Mouse (Mus musculus) lung, postnatal 36 days (tissue): ENCODE data around the gene Calhm4.
A peak's percentile ranks its signal among the peaks of the same experiment; 100 is the strongest.
"Not testable (repeated sequence)": the region's sequence is repeated elsewhere in the genome, so short reads cannot be mapped to it uniquely, and the experiment has no call there.

ENCODE experiments used
- DNase-seq: peaks from one replicate; pipeline ENCODE4 v3.0.0; 2022; ENCODE audit warnings: mixed read lengths

Calhm4 gene

DNA sequence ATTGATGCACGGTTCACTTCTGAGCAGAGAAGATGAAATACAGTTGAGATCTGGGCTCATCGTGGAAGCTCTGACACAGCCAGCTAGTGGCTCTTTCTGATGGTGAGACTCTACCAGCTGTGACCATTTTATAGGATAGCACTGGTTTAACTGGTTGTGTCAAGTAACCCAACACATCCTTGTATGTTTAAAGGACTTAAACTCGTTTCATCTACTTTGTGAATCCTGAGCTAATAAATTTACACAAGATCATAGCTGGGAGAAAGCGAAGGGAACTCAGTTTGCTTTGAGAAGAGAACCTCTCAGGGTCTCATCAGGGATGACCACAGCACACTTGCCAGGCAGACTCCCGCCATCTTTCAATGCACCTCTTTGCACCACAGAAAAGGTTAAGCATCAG, at the start of gene Calhm4:
TSS of gene Calhm4 (minus strand) at position 101 of the 400 bp plus-strand sequence.
- DNase-seq: no peak

DNA sequence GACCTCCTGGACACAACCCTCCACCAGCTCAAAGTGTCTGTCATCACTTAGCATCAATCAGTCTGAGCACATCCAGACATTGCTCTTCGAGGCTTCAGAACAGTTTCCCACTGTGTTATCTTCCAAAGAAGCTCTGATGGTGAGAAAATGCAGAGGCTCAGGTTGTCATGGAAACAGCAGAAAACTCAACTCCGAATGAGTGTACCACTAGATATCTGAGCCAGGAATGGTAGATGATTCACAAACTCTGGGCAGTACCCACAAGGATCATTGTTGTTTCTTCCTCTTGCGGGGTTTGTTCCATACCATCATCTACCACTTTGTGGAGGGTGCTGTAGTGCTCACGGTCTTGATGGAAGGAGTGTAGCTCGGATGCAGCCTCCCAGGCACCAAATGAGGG, 47.8 kb upstream of the Calhm4 start:
- DNase-seq: no peak

DNA sequence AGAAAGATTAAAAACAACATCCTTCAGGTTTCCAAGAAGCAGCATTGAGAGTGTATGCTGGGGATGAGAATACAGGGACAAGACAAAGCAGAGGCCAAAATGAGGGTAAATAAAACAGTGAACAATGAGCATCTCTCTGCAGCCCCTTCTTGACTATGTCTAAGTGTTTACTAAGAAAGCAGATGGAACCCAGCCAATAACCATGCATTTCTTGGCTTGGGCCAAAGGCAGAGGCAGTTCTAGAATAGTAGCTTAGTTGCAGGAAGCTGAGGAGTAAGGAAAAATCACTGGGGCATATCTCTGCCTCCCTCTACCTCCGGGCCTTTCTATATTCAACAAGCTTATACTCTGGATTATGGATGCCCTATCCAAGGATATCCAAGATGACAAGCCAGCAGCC, 46.4 kb upstream of the Calhm4 start:
- no peak for DNase-seq

DNA sequence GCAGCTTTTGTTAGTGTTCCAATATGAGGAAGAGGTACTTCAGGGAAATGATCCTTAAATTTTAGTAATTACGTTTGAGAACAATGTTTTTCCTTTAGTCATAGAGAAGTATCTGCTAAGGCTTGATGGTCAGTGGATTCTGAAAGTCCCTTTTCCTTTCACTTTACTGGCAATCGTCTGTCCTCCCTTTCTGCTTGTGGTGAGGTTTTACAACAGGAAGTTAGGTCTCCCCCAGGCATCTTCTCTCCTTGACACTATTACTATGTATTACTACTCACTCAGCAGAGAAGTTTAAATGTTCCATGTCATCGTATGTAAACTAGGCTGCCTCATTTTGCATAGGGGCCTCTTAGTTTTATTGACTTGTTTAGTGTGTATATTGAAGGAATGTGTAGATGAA, 45.4 kb upstream of the Calhm4 start:
- DNase-seq: no peak

DNA sequence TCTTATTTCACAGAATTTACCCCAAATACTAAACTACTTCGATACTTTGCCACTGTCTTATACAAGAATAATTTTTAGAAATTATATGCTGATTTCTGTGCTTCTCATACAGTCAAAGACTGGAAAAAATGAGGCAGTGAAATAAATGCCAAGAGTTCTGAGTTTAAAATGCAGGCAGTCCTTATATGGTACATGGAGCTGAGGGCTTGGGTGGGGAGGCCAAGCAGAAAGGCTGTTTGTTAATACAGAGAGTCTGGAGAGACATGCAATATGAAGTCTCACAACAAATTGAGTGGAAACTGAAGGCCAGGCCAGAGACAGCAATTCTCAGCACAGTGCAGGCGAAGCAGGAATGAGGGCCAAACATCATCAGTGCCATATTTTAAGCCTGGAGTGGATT, 44.4 kb upstream of the Calhm4 start:
- DNase-seq: no peak

DNA sequence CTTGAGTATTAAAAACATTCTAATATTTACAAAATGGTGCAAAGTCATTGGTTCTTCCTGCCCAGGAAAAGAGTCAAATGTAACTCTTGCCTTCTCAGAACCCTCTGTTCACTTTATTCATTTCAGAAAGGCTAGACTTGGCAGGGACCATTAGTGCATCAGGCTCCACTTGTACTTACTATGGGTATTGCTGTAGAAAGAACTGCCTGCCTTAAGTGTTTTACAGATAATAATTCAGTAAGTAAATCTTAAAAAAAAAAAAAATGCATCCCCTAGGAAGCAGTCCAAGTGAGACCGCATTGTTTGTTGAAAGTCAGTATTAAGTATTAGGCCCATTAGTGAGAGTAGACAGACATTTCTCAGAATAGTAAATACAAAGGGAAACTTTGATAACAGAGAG, 42.4 kb upstream of the Calhm4 start:
- no peak for DNase-seq

GRCm38 (mm10) chr10:34074522-34075200, 30.6 kb upstream of the Calhm4 start:
- DNase-seq: no peak

DNA sequence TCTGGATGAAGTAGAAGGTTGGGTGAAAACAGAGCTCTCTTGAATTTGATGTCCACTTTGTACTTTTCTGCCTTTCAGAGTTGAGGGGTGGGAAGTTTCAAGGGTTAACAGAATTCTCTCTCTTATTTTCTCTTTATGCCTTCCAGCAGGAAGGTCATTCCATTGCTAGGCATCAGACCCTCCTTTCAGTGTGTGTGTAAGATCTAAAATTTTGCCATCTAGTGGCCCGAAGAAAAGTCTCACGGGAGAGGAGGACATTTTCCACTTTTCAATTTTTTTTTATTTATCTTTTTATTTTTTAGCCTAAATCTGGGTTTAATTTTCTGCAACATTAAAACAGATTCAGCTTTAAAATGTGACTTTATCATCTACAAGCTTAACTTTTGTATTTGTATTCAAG, 27.5 kb upstream of the Calhm4 start:
- no peak for DNase-seq

GRCm38 (mm10) chr10:34070999-34071492, 26.9 kb upstream of the Calhm4 start:
- no peak for DNase-seq

DNA sequence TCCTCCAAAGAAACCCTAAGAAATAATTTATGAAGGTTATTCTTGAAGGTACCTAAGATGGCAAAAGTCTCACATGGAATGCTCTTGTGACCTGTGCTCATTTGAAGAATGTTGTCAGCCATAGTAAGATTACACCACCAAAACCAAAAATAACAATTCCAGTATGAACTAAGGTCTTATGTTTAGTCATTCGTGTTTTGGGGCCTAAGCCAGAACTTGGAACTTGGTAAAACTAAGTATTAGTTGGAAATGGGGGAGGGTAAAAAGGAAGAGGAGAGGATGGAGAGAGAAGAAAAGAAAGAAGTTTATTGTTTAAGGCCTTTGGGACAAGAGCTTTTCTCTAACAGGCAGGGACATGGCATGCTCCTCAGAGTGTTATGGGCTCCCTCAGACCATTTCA, 25.5 kb upstream of the Calhm4 start:
- no peak for DNase-seq

GRCm38 (mm10) chr10:34066591-34066990, 22.5 kb upstream of the Calhm4 start:
- no peak for DNase-seq

DNA sequence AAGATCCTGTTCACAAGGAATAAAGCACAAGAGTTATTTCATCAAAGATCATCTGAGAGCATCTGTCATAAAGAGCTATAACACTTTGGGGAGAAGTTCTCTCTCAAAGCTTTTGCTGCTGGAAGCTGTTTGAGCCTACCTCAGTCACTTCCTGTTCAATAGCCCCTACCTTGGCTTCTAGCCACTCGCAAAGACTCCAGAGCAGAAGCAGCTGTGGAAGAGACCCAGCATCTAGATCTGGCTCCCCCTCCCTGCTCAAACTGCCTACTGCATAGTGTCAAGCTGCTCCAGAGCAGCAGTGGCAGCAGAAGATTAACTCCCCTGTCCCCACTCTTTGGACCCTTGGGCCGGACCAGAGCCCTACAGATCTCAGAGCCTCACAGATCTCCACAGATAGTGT, 9.9 kb upstream of the Calhm4 start:
- no peak for DNase-seq

DNA sequence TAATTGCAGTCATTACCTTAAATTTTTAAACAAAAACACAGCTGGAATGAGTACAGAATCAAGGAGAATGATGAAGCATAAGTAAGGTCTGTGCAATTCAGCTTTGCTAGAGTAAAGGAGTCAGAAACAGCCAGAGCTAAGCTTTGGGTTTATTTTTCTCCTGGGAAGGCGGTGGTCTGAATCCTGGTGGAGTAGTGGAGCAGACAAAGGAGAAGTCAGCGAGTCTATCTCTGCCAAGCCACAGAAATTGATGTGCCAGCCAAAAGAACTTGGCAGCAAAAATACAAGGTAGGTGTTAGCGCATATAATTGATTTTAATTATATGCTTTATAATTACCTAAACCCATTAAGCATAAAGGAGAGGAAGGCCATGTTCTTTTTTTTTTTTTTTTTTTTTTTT, 6.7 kb downstream of the Calhm4 start, which contains the start of gene Trappc3l:
TSS of gene Trappc3l (plus strand) at position 197 of the 400 bp plus-strand sequence.
- DNase-seq: no peak

- DNase-seq: peak; percentile 40
Measured at GRCm38 (mm10) chr10:34036587-34036986, 7.5 kb downstream of the Calhm4 start.

- peak; percentile 90 for DNase-seq
Measured at GRCm38 (mm10) chr10:34033630-34034305, 10.3 kb downstream of the Calhm4 start.

DNA sequence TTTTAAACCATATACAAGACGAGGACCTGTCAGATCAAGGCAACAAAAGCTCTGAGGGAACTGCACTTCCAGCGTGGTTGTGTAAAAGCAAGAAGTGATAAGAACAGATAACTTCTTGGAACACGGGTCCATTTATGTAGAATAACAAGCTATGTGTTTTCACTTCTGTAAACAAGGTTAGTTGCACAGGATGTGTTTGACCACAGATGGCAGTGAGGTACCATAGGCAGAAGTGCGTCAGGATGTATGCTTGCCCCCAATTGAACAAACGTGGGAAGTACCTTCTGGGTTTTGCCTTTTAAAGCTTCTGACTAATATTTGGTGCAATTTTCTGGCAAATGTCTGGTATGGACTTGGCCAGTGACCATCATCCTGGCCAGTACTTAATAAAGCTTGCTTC, 13.8 kb downstream of the Calhm4 start:
- DNase-seq: no peak

DNA sequence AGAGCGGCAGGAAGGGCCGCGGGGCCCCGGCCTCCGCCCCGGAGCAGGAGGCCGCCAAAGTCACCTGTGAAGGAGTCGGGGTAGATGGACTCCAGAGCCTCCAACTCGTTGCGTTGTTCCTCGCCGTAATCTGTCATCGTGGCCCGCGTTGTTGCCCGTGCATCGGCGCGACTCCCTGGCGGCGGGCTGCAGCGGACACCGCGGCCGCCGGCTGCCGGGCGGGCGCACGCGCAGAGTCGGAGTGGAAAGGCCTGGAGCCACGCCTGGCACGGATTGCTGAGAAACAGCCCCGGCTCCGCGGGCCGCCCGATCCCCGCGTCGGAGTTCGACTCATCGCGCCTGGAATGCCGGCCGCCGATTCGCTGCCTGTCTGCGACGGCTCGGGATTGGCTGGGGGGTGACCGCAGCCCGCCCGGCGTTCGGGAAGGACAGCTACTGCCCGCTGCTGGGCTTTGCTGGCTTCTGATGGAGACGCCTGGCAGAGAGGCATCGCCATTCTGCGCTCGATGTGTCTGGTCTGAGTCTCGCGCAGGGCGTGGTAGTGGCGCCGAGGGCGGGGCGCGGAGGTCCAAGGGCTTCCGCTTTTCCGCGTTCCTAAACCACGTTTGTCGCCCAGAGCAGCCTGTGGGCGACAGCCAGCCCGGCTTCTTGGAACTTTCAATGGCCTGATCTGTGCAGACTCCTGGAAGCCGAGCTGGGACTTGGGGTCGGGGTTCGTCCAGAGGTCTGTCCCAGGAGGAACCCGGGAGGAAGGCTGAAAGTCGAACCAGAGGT, 24.6 kb downstream of the Calhm4 start, which contains the start of gene Rwdd1:
TSS of gene Rwdd1 (minus strand) at position 323 of the 774 bp plus-strand sequence.
- DNase-seq: peak; percentile 98

GRCm38 (mm10) chr10:34018746-34019301, 25.3 kb downstream of the Calhm4 start:
- peak; percentile 1 for DNase-seq

DNA sequence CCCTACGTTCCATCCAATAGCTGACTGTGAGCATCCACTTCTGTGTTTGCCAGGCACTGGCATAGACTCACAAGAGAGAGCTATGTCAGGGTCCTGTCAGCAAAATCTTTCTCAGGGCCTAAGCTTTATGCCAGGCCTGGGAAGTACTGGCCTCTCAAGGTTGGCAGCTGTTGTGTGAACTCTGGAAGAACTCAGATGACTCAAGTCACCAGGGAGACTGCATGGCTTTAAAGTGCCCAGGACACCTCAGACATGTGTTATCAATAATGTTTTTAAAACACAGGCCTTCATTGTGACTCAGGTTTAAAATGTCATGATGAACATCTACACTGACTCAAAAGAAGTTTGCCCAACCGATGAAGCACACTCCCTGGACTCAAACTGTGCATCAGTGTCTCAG, 30.9 kb downstream of the Calhm4 start:
- no peak for DNase-seq

DNA sequence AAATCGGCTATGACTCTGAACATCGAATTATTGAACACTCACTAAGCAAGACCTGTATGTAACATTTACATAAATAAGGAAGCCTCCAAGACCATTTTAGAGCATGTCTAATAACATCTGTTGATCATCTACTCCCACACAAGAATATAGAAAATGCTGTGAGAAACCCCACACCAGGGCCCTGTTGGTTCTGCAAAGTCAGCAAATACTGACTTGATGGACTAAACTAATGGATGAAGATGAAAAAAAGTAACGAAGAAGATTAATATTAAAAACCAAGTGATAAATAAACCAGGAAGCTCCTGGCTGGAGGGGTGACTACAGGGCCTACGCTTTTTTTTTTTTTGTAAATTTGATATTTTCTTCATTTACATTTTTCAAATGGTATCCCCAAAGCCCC, 31.5 kb downstream of the Calhm4 start:
- no peak for DNase-seq

DNA sequence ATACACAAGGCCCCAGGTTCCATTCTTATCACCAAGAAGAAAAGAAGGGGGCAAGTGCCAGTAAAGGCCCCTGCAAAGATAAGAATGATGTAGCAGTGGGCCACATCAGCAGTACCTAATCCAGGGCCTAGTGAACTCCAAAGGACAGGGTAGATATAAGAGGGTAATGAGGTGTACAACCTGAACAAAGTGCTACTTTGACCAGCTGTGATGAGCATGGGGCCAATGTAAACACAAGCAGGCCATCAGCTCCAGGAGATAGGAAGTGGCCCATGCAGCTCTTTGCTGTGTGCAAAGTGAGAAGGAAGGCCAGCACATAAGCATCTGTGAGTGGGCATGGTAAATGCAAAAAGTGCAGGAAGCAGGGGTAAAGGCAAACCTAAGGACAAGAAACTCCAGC, 45.7 kb downstream of the Calhm4 start:
- DNase-seq: no peak

GRCm38 (mm10) chr10:33996686-33997085, 47.4 kb downstream of the Calhm4 start:
- DNase-seq: not testable (repeated sequence)
